Mouse (Mus musculus) hindbrain, embryonic 13.5 days (tissue): ENCODE data around the gene 4930402H24Rik. TPM values are rescaled to one million over a fixed set of nuclear protein-coding genes. Genes with fewer than 3 reads are reported as not detected.

Source experiments
- ATAC-seq: fragments of 200-750 bp; cut with Nextera tagmentation; 2 replicates; pipeline ENCODE4 v1.8.0; 2017; ENCODE audit warnings: moderate TSS enrichment; ENCODE audit not compliant: low FRiP score
- H3K27ac ChIP-seq: fragments of 300-500 bp; sonication (generic); 2 replicates; pipeline ENCODE4 v1.5.1; 2015; ENCODE audit warnings: inconsistent platforms, mild to moderate bottlenecking, moderate library complexity
- H3K27me3 ChIP-seq: fragments of 300-500 bp; sonication (generic); 2 replicates; pipeline ENCODE4 v1.6.1; 2015; ENCODE audit warnings: mild to moderate bottlenecking, inconsistent platforms
- H3K36me3 ChIP-seq: fragments of 300-500 bp; sonication (generic); 2 replicates; pipeline ENCODE4 v1.6.1; 2015; ENCODE audit warnings: mild to moderate bottlenecking, inconsistent platforms
- H3K4me1 ChIP-seq: fragments of 300-500 bp; sonication (generic); replicated peaks from 2 replicates; pipeline ENCODE4 v1.6.1; 2015; ENCODE audit warnings: inconsistent platforms
- H3K4me2 ChIP-seq: fragments of 300-500 bp; sonication (generic); 2 replicates; pipeline ENCODE4 v1.6.1; 2015; ENCODE audit warnings: inconsistent platforms, mild to moderate bottlenecking, moderate library complexity
- H3K4me3 ChIP-seq: fragments of 300-500 bp; sonication (generic); 2 replicates; pipeline ENCODE4 v1.5.1; 2015; ENCODE audit warnings: mild to moderate bottlenecking, inconsistent platforms
- H3K9ac ChIP-seq: fragments of 300-500 bp; sonication (generic); 2 replicates; pipeline ENCODE4 v1.6.1; 2015; ENCODE audit warnings: mild to moderate bottlenecking, inconsistent platforms
- H3K9me3 ChIP-seq: fragments of 300-500 bp; sonication (generic); 2 replicates; pipeline ENCODE4 v1.6.1; 2016; ENCODE audit warnings: inconsistent platforms
- WGBS: fragments of 180-500 bp; shearing (Covaris S2); methylation state at CpG from one replicate; pipeline ENCODE4 v1.1.7; 2015; 5-methylcytosine and 5-hydroxymethylcytosine counted together
- polyA plus RNA-seq: library from polyadenylated mRNA; unstranded; fragments of >200 nt; fragmentation: Nextera tagmentation; extraction: Ambion mirVana; gene quantifications from 2 replicates; pipeline ENCODE4 v1.2.1, GENCODE M21; 2015

Gene 4930402H24Rik
- polyA plus RNA-seq, 1 experiment from 2014 or later: 96.1 TPM

DNA sequence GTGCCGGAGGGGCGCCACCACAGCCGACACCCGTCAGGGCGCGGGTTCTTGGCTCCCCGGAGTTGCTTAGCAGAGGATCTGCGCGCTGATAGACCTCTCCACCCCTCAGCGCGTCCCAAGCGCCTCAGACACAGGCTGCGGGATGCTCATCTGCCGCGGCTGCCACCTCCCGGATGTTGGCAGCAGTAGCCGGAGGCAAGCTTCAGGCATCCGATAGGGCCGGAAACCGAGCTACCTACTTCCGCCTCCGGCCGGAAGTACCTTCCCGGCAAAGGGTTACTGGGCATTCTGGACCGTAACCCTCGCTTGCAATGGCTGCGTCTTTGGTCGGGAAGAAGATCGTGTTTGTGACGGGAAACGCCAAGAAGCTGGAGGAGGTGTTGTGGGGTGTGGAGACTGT is 238.6 kb downstream of the 4930402H24Rik start, which contains the start of gene Itpa:
TSS of gene Itpa (plus strand) at position 52 of the 400 bp plus-strand sequence.
- Histone ChIP-seq H3K4me1 (peaks cover 38% of the 10 kb centered on the region), H3K4me2 (peak within 1 kb of the TSS; percentile 73), H3K27me3 (no peaks in the 10 kb centered on the region), H3K9me3 (no peaks in the 10 kb centered on the region), H3K4me3 (peak within 1 kb of the TSS; percentile 70), H3K36me3 (peaks cover 17% of the 10 kb centered on the region), H3K27ac (peak within 1 kb of the TSS; percentile 94), H3K9ac (peak within 1 kb of the TSS; percentile 82)
- WGBS: under 1% methylated on average over 31 of the region's 31 CpGs
- ATAC-seq: peak; percentile 58

DNA sequence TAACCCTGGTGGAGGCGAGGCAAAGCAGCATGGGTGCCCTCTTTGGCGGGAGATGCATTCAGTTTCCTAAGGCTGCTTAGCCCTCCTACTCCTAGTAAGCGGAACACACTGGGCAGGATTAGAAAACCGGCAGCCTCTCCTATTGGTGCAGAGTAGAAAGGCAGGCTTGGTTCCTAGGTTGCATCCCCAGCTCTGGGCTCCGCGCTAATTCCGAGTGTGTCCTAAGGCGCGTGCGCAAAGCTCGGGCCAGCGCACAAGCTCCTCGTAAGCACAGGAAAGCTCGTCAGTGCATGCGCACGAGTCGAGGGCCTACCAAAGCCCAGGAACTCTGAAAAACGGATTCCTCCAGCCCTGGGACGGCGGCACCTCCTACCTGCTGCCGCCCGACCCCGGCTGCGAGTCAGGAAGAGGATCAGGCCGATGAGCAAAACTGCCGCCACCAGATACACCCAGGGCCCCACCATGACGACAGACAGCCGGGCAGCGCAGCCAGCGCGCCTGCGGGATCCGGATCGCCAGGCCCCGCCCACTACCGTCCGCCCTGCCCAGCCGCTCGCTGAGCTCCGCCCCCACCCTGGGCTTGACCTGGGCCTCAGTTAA is 242.0 kb downstream of the 4930402H24Rik start, which contains the start of gene Ddrgk1:
TSS of gene Ddrgk1 (minus strand) at position 558 of the 600 bp plus-strand sequence.
- H3K4me3 ChIP-seq: peak within 1 kb of the TSS; percentile 55
- H3K9ac ChIP-seq: peak within 1 kb of the TSS; percentile 85
- WGBS: 0% methylated on average over 40 of the region's 40 CpGs
- peaks cover 31% of the 10 kb centered on the region for H3K36me3 ChIP-seq
- peaks cover 42% of the 10 kb centered on the region for H3K4me1 ChIP-seq
- no peaks in the 10 kb centered on the region for H3K9me3 ChIP-seq
- H3K27me3 ChIP-seq: no peaks in the 10 kb centered on the region
- peak within 1 kb of the TSS; percentile 99 for H3K27ac ChIP-seq
- ATAC-seq: peak; percentile 96
- H3K4me2 ChIP-seq: peak within 1 kb of the TSS; percentile 76

DNA sequence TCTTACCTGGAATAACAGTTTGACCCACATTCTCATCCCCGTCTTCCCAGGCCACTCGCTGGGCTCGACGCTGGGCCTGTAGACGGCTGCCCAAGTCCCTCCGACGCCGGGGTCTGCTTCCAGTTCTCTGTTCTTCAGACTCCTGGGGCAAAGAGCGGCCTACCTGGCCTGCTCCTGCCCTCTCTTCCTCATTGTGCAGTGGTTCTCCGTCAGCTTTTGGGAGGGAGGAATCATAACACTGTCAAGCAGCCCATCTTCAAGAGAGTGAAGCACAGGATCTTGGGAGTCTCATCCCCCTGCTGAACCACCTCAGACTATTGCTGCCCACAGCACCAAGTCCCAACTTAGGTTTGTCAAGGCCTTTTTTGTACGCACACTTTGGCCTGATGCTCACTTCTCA is 242.9 kb downstream of the 4930402H24Rik start:
- peak overlapping the region; percentile 76 for H3K4me2 ChIP-seq
- ATAC-seq: no peak
- H3K27ac ChIP-seq: peak overlapping the region; percentile 99
- 92% methylated on average over 11 of the region's 11 CpGs for WGBS
- no peaks in the 10 kb centered on the region for H3K9me3 ChIP-seq
- H3K36me3 ChIP-seq: peaks cover 40% of the 10 kb centered on the region
- H3K9ac ChIP-seq: peak overlapping the region; percentile 85
- H3K4me3 ChIP-seq: peak overlapping the region; percentile 55
- peaks cover 35% of the 10 kb centered on the region for H3K4me1 ChIP-seq
- H3K27me3 ChIP-seq: no peaks in the 10 kb centered on the region

DNA sequence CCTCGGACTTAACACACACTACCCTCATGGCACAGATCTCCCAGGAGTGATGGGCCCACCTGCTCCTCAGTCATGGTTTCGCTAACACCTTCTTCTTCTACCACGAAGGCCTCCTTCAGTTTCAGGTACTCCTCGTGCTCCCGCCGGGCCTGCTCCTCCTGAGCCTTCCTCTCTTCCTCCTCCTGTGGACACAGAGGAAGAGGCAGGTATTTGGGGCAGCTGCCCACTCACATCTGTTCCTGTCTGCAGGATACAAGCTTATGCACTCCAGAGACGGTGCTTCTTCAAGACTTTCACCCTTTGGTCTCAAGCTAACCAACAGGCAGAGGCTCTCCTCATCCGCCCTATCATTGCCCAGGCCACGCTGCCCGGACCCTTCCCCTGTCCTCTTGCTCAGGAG is 247.7 kb downstream of the 4930402H24Rik start:
- peaks cover 87% of the 10 kb centered on the region for H3K36me3 ChIP-seq
- peaks cover 21% of the 10 kb centered on the region for H3K4me1 ChIP-seq
- no peak overlapping the region for H3K9ac ChIP-seq
- no peak overlapping the region for H3K4me2 ChIP-seq
- 96% methylated on average over 10 of the region's 10 CpGs for WGBS
- no peaks in the 10 kb centered on the region for H3K27me3 ChIP-seq
- no peaks in the 10 kb centered on the region for H3K9me3 ChIP-seq
- no peak overlapping the region for H3K27ac ChIP-seq
- ATAC-seq: no peak
- no peak overlapping the region for H3K4me3 ChIP-seq

DNA sequence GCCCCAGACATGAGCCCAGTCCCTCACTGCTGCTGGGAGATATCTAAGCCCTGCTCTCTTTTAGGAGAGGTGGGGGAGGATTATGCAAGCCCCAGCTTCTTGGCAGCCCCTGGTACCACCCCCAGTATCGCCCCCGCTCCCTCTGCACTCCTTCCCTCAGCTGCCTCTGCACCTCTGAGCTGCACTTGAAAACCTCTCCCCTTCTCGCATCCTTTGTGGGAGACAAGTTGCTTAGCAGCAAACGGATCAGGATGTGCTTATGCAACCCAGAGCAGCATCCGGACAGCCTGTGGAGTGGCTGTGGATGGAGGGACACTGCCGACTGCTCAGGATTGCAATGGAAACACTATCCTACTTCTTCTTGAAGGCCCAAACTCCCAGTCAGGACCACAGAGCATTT is 248.7 kb downstream of the 4930402H24Rik start:
- peaks cover 11% of the 10 kb centered on the region for H3K4me1 ChIP-seq
- no peaks in the 10 kb centered on the region for H3K27me3 ChIP-seq
- 91% methylated on average over 6 of the region's 6 CpGs for WGBS
- no peak overlapping the region for H3K27ac ChIP-seq
- no peak overlapping the region for H3K4me2 ChIP-seq
- peaks cover 95% of the 10 kb centered on the region for H3K36me3 ChIP-seq
- ATAC-seq: no peak
- H3K9me3 ChIP-seq: no peaks in the 10 kb centered on the region
- H3K4me3 ChIP-seq: no peak overlapping the region
- H3K9ac ChIP-seq: no peak overlapping the region

DNA sequence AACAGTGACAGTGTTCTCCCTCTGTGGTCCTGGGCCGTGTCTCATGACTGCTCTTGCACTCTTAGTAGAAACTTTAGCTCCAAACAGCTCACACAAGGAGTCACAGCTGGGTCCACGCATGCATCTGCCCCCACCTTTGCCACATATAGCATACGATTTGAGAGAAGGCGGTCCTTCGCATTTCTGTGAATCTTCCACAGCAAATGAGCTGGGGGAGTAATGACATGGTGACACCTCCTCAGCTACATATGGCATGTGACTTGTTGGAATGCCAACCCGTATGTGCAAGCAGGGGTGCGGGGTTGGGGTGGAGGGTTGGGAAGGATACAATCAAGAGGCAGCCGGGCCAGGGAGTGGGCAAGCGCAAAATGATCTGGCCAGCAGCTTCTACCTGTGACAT is 249.7 kb downstream of the 4930402H24Rik start:
- 96% methylated on average over 9 of the region's 9 CpGs for WGBS
- ATAC-seq: no peak
- H3K27ac ChIP-seq: no peak overlapping the region
- peaks cover 92% of the 10 kb centered on the region for H3K36me3 ChIP-seq
- no peaks in the 10 kb centered on the region for H3K9me3 ChIP-seq
- no peak overlapping the region for H3K9ac ChIP-seq
- H3K4me2 ChIP-seq: no peak overlapping the region
- H3K4me3 ChIP-seq: no peak overlapping the region
- H3K4me1 ChIP-seq: peaks cover under 1% of the 10 kb centered on the region; the same call in 1 of the 2 replicates
- H3K27me3 ChIP-seq: no peaks in the 10 kb centered on the region

Other genes starting within 250 kb of the 4930402H24Rik start
- gene Ddrgk1, start 241.7 kb downstream of the 4930402H24Rik start, polyA plus RNA-seq: 72.0 and 74.1 TPM in 2 replicates
- gene Itpa, start 238.8 kb downstream of the 4930402H24Rik start, polyA plus RNA-seq: 141 and 143 TPM in 2 replicates
- 0.32 and 1.1 TPM in 2 replicates for gene Slc4a11, start 208.9 kb downstream of the 4930402H24Rik start, polyA plus RNA-seq
- 12.0 and 12.1 TPM in 2 replicates for gene Atrn, start 89 bp upstream of the 4930402H24Rik start, polyA plus RNA-seq
- 26.7 and 28.7 TPM in 2 replicates for gene Gfra4, start 136.7 kb upstream of the 4930402H24Rik start, polyA plus RNA-seq
- 0.70 and 0.91 TPM in 2 replicates for gene Adam33, start 157.4 kb upstream of the 4930402H24Rik start, polyA plus RNA-seq
- 0.18 and 0.23 TPM in 2 replicates for gene Siglec1, start 180.4 kb upstream of the 4930402H24Rik start, polyA plus RNA-seq
- 3.9 and 4.6 TPM in 2 replicates for gene Hspa12b, start 220.9 kb upstream of the 4930402H24Rik start, polyA plus RNA-seq
- gene Gm11037, start 227.1 kb upstream of the 4930402H24Rik start, polyA plus RNA-seq: not detected in 2 replicates